Mouse (Mus musculus): ENCODE measurements around the gene Lrig2. TPM values are rescaled to one million over a fixed set of nuclear protein-coding genes. Genes with fewer than 3 reads are reported as not detected.
A peak's percentile ranks its signal among the peaks of the same experiment; 100 is the strongest.

Gene Lrig2
- polyA plus RNA-seq, 1 experiment, result 2.7 TPM

DNA sequence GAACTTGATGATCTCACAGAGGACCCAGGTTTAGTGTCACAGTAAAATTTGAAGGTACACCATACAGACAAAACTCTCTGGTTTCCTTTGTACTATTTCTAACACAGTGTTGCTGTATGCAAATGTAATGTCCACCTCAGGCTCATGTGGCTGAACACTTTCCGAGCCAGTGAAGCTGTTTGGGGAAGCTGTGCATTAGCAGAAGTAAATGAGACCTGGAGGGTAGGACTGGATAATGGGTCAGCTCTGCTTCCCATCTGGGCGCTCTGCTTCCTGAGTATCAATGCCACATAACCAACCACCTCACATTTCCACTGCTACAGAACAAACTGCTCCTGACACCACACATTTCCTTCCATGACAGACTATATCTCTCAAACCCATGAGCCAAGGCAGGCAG is 10.1 kb downstream of the Lrig2 start:
- H3K79me2 ChIP-seq (ENCODE audit: control insufficient read depth, insufficient read depth), result peaks cover 85% of the 10 kb centered on the region
- no peaks in the 10 kb centered on the region for H3K27me3 ChIP-seq (ENCODE audit: control insufficient read depth, insufficient read depth, insufficient read length)
- H3K36me3 ChIP-seq (ENCODE audit: control insufficient read depth, insufficient read depth), result no peaks in the 10 kb centered on the region
- TF ChIP-seq CEBPB (IDR thresholded peaks at IDR 0.05; ENCODE audit: low read depth), result no peak
- TF ChIP-seq MYOD1 (IDR thresholded peaks at IDR 0.05; ENCODE audit: control insufficient read depth, insufficient read length, low read depth), result no peak
- TF ChIP-seq FOSL1 (IDR thresholded peaks at IDR 0.05; ENCODE audit: insufficient read depth, low read length, poor library complexity, severe bottlenecking), result no peak
- TF ChIP-seq MAX (IDR thresholded peaks at IDR 0.05), result no peak
- no peak for TF ChIP-seq MYOG (IDR thresholded peaks at IDR 0.05; ENCODE audit: control insufficient read depth, extremely low read depth, insufficient read length)
- TF ChIP-seq CTCF (IDR thresholded peaks at IDR 0.05; ENCODE audit: control insufficient read depth, insufficient read depth, insufficient read length), result no peak
- TF ChIP-seq USF1 (IDR thresholded peaks at IDR 0.05; ENCODE audit: low read depth), result no peak
- H3K4me3 ChIP-seq (ENCODE audit: insufficient read depth, poor library complexity, severe bottlenecking), result no peak overlapping the region
- H3K79me3 ChIP-seq (ENCODE audit: low read depth), result peaks cover 37% of the 10 kb centered on the region
- H3ac ChIP-seq (ENCODE audit: control insufficient read depth, insufficient read length, low read depth), result no peak overlapping the region

DNA sequence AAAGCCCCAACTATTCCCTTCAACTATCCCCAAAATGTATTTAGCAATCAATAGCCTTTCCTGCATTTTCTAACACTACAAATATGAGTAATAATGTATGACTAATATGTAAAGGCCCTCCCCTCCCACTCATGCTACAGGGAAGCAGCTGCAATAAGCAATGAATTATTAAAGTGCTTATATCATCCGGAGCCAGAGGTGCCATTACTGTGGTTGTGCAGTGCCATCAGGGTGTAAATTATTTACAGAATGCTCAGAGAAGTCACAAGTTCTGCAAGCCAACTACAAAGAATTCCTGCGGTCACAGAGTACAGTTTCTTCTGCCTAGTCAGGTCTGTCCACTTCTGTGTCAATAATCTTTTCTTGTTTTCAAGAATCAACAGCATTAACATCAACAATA is 10.8 kb downstream of the Lrig2 start:
- Histone ChIP-seq H3K36me3 (ENCODE audit: control insufficient read depth, insufficient read depth) (no peaks in the 10 kb centered on the region), H3K27me3 (ENCODE audit: control insufficient read depth, insufficient read depth, insufficient read length) (no peaks in the 10 kb centered on the region), H3K79me3 (ENCODE audit: low read depth) (peaks cover 32% of the 10 kb centered on the region), H3K4me3 (ENCODE audit: insufficient read depth, poor library complexity, severe bottlenecking) (no peak overlapping the region), H3ac (ENCODE audit: control insufficient read depth, insufficient read length, low read depth) (no peak overlapping the region), H3K79me2 (ENCODE audit: control insufficient read depth, insufficient read depth) (peaks cover 77% of the 10 kb centered on the region)
- TF ChIP-seq CEBPB (IDR thresholded peaks at IDR 0.05; ENCODE audit: low read depth) (peak; percentile 32), MYOD1 (IDR thresholded peaks at IDR 0.05; ENCODE audit: control insufficient read depth, insufficient read length, low read depth) (peak; percentile 73), USF1 (IDR thresholded peaks at IDR 0.05; ENCODE audit: low read depth) (no peak), MAX (IDR thresholded peaks at IDR 0.05) (no peak)

DNA sequence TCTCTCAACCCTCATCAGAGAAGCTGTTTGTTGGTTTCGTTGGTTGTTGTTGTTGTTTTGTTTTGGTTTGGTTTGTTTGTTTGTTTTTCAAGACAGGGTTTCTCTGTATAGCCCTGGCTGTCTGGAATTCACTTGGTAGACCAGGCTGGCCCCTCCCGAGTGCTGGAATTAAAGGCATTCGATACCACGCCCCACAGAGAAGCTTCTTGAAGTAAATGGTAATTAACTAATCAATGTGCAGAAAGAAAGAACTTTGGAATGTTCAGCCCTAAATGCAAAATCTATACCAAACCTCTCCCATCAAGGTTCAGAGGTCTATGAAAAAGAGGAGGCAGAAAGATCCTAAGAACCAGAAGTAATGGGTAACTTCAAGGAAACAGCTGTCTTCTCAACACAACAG is 15.5 kb downstream of the Lrig2 start:
- Histone ChIP-seq H3K27me3 (ENCODE audit: control insufficient read depth, insufficient read depth, insufficient read length) (no peaks in the 10 kb centered on the region), H3K36me3 (ENCODE audit: control insufficient read depth, insufficient read depth) (peaks cover 8% of the 10 kb centered on the region), H3ac (ENCODE audit: control insufficient read depth, insufficient read length, low read depth) (no peak overlapping the region), H3K79me2 (ENCODE audit: control insufficient read depth, insufficient read depth) (peaks cover 32% of the 10 kb centered on the region), H3K79me3 (ENCODE audit: low read depth) (peaks cover 9% of the 10 kb centered on the region), H3K4me3 (ENCODE audit: insufficient read depth, poor library complexity, severe bottlenecking) (no peak overlapping the region)
- no peak for TF ChIP-seq USF1 (IDR thresholded peaks at IDR 0.05; ENCODE audit: low read depth)
- TF ChIP-seq CTCF (IDR thresholded peaks at IDR 0.05; ENCODE audit: control insufficient read depth, insufficient read depth, insufficient read length), result no peak
- no peak for TF ChIP-seq CEBPB (IDR thresholded peaks at IDR 0.05; ENCODE audit: low read depth)

DNA sequence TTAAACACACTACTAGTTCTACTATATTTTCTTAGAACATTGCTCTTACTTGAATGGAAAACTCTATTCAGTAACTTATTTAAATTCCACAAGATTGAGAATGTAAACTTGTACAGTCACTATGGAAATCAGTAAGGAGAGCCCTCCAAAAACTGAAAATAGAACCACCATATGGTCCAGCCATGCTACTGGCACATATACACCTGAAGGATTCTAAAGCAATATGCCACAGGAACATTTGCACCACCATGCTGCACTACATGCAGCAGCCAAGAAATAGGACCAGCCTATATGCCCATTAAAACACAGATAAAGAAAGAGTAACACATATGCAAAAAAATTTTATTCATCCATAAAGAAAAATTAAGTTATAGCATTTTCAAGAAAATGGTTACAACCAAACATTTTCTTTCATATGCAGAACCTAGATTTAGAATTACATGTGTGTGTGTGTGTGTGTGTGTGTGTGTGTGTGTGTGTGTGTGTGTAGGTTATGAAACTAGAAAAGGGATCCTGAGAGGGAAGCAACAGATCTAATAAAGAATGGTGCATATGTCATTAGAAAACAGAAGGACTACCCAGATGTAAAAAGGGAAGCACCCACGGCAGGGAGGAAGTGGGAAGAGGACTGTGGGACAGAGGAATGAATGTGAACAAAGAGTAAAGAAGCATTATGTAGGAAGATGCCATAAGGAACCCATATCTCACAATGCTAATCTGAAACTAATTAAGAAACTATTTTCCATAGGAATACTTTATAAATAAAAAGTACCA is 30.6 kb downstream of the Lrig2 start:
- H3K79me3 ChIP-seq (ENCODE audit: low read depth), result no peaks in the 10 kb centered on the region
- no peak overlapping the region for H3ac ChIP-seq (ENCODE audit: control insufficient read depth, insufficient read length, low read depth)
- H3K36me3 ChIP-seq (ENCODE audit: control insufficient read depth, insufficient read depth), result peaks cover 19% of the 10 kb centered on the region
- TF ChIP-seq USF1 (IDR thresholded peaks at IDR 0.05; ENCODE audit: low read depth) (no peak), CTCF (IDR thresholded peaks at IDR 0.05; ENCODE audit: control insufficient read depth, insufficient read depth, insufficient read length) (no peak), CEBPB (IDR thresholded peaks at IDR 0.05; ENCODE audit: low read depth) (no peak), FOSL1 (IDR thresholded peaks at IDR 0.05; ENCODE audit: insufficient read depth, low read length, poor library complexity, severe bottlenecking) (no peak), MYOG (IDR thresholded peaks at IDR 0.05; ENCODE audit: control insufficient read depth, extremely low read depth, insufficient read length) (no peak), MYOD1 (IDR thresholded peaks at IDR 0.05; ENCODE audit: control insufficient read depth, insufficient read length, low read depth) (no peak), MAX (IDR thresholded peaks at IDR 0.05) (no peak)
- no peaks in the 10 kb centered on the region for H3K27me3 ChIP-seq (ENCODE audit: control insufficient read depth, insufficient read depth, insufficient read length)
- no peaks in the 10 kb centered on the region for H3K79me2 ChIP-seq (ENCODE audit: control insufficient read depth, insufficient read depth)
- H3K4me3 ChIP-seq (ENCODE audit: insufficient read depth, poor library complexity, severe bottlenecking), result no peak overlapping the region

DNA sequence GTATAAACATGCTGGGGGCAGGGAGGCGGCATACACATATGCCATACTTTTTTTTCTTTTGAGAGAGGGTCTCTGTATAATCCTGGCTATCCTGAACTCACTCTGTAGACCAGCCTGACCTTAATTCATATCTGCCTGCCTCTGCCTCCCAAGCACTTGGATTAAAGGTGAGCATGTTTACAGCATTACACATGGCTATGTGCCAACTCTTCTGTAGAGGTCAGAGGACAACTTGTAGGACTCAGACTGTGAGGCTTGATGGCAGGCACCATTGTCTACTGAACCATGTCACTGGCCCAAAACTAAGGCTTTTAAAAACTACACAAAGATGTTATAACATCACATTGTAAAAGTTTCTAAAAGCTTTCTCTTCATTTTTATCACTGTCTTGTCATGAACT is 33.7 kb downstream of the Lrig2 start:
- Histone ChIP-seq H3ac (ENCODE audit: control insufficient read depth, insufficient read length, low read depth) (no peak overlapping the region), H3K79me3 (ENCODE audit: low read depth) (no peaks in the 10 kb centered on the region), H3K4me3 (ENCODE audit: insufficient read depth, poor library complexity, severe bottlenecking) (no peak overlapping the region), H3K27me3 (ENCODE audit: control insufficient read depth, insufficient read depth, insufficient read length) (no peaks in the 10 kb centered on the region), H3K79me2 (ENCODE audit: control insufficient read depth, insufficient read depth) (no peaks in the 10 kb centered on the region), H3K36me3 (ENCODE audit: control insufficient read depth, insufficient read depth) (peaks cover 15% of the 10 kb centered on the region)
- TF ChIP-seq CEBPB (IDR thresholded peaks at IDR 0.05; ENCODE audit: low read depth) (no peak), FOSL1 (IDR thresholded peaks at IDR 0.05; ENCODE audit: insufficient read depth, low read length, poor library complexity, severe bottlenecking) (no peak), MYOD1 (IDR thresholded peaks at IDR 0.05; ENCODE audit: control insufficient read depth, insufficient read length, low read depth) (no peak), MYOG (IDR thresholded peaks at IDR 0.05; ENCODE audit: control insufficient read depth, extremely low read depth, insufficient read length) (no peak), CTCF (IDR thresholded peaks at IDR 0.05; ENCODE audit: control insufficient read depth, insufficient read depth, insufficient read length) (no peak), MAX (IDR thresholded peaks at IDR 0.05) (no peak), USF1 (IDR thresholded peaks at IDR 0.05; ENCODE audit: low read depth) (no peak)

DNA sequence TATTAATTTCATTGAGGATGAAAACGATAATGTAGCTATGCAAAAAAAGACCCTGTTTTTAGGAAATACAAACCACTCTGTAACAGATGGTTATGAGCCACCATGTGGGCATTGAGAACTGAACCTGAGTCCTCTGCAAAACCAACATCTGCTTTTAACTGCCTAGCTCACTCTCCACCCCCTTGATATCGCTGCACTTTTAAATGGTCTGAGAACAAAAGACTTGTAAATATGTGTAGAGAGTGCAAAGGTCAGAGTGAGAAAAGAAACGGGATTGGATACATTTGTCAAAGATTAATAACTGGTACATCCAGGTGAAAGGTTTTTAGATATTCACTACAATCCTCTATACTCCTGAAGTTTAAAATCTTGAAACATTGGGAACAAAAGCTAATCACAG is 42.3 kb downstream of the Lrig2 start:
- TF ChIP-seq USF1 (IDR thresholded peaks at IDR 0.05; ENCODE audit: low read depth), result no peak
- no peak for TF ChIP-seq MYOD1 (IDR thresholded peaks at IDR 0.05; ENCODE audit: control insufficient read depth, insufficient read length, low read depth)
- TF ChIP-seq MYOG (IDR thresholded peaks at IDR 0.05; ENCODE audit: control insufficient read depth, extremely low read depth, insufficient read length), result no peak
- TF ChIP-seq FOSL1 (IDR thresholded peaks at IDR 0.05; ENCODE audit: insufficient read depth, low read length, poor library complexity, severe bottlenecking), result no peak
- no peak for TF ChIP-seq CTCF (IDR thresholded peaks at IDR 0.05; ENCODE audit: control insufficient read depth, insufficient read depth, insufficient read length)
- no peak for TF ChIP-seq MAX (IDR thresholded peaks at IDR 0.05)
- Histone ChIP-seq H3K27me3 (ENCODE audit: control insufficient read depth, insufficient read depth, insufficient read length) (no peaks in the 10 kb centered on the region), H3K79me3 (ENCODE audit: low read depth) (no peaks in the 10 kb centered on the region), H3ac (ENCODE audit: control insufficient read depth, insufficient read length, low read depth) (no peak overlapping the region), H3K4me3 (ENCODE audit: insufficient read depth, poor library complexity, severe bottlenecking) (no peak overlapping the region), H3K36me3 (ENCODE audit: control insufficient read depth, insufficient read depth) (peaks cover 24% of the 10 kb centered on the region), H3K79me2 (ENCODE audit: control insufficient read depth, insufficient read depth) (no peaks in the 10 kb centered on the region)

Measured in C2C12 (cell line).